In the genomic region with DNA sequence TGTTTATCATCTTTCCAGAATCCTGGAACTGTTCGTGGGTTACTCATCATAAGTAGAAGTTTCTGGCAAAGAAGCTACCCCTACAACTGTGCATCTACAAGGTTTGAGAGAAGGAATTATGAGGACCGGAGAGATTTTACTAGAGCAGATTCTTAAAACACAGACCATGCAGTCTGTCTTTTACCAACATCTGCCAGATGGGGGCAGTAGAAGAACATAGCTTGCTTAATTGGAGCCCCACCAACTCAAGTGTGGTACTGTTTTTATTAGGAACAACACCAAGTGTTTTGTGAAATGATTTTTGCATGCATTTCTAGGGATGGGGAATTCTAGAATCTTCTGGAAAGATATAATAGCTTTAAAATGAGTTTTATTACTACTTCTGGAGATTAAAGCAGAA, we compare ENCODE assay signal across 8 mouse cellular contexts.
A peak's percentile ranks its signal among the peaks of the same experiment; 100 is the strongest.
DNase-seq lines count a peak whose midpoint lies in the region; ATAC-seq and TF ChIP-seq lines count a peak whose summit lies in the region.

No protein-coding gene starts in this region.

- TF ChIP-seq CTCF in lung, postnatal 0 days (IDR thresholded peaks at IDR 0.05): peak; percentile 68

- no peaks in the 10 kb centered on the region for H3K4me1 ChIP-seq in lung, postnatal 0 days (ENCODE audit: insufficient read depth, low read depth, low read length)

- no peak for TF ChIP-seq EP300 in lung, postnatal 0 days (IDR thresholded peaks at IDR 0.05)

- peak; percentile 9 for DNase-seq in gastrocnemius, adult 18-20 months (ENCODE audit: low spot score)
- no peak for DNase-seq in gastrocnemius, postnatal 25 days
- peak; percentile 25 for DNase-seq in thymus, postnatal 4 days
- no peak for DNase-seq in thymus, adult 18-20 months
- DNase-seq in embryo, embryonic 9.5 days (ENCODE audit: extremely low spot score): peak; percentile 53
- peak; percentile 9 for DNase-seq in induced T-regulatory cell, adult 2 months (ENCODE audit: low read depth)
- peak; percentile 55 for DNase-seq in lung, postnatal 0 days (ENCODE audit: low spot score)
- peak; percentile 80 for DNase-seq in telencephalon, adult 2 months (ENCODE audit: low read depth, low spot score)

- no peaks in the 10 kb centered on the region for H3K27me3 ChIP-seq in lung, postnatal 0 days (replicated peaks; ENCODE audit: insufficient read depth, low read length)

- H3K4me2 ChIP-seq in lung, postnatal 0 days (replicated peaks; ENCODE audit: low read depth, low read length): no peak overlapping the region

- ATAC-seq in lung, postnatal 0 days: no peak

- no peak overlapping the region for H3K27ac ChIP-seq in lung, postnatal 0 days (ENCODE audit: low read length)

- H3K9me3 ChIP-seq in lung, postnatal 0 days (ENCODE audit: low read length): no peaks in the 10 kb centered on the region

- H3K9ac ChIP-seq in lung, postnatal 0 days (replicated peaks; ENCODE audit: low read depth): no peak overlapping the region

- H3K36me3 ChIP-seq in lung, postnatal 0 days (ENCODE audit: insufficient read depth, low read length): no peaks in the 10 kb centered on the region

- 24% methylated on average over 2 of the region's 2 CpGs for WGBS in lung, postnatal 0 days

- H3K4me3 ChIP-seq in lung, postnatal 0 days (ENCODE audit: low read depth, low read length): no peak overlapping the region

Comparison
In these comparisons a context has a peak if more than half of its experiments do, and no peak if none do; other contexts are left out.
1. DNase-seq: peak in gastrocnemius, adult 18-20 months (single experiment), thymus, postnatal 4 days (single experiment), embryo, embryonic 9.5 days (single experiment), induced T-regulatory cell, adult 2 months (single experiment), lung, postnatal 0 days (single experiment) and telencephalon, adult 2 months (single experiment); none in gastrocnemius, postnatal 25 days (single experiment) and thymus, adult 18-20 months (0 of 2).